ENCODE assay signal across 8 mouse cellular contexts in genomic region chrX:164381618-164382408, GRCm38 (mm10). TPM values are rescaled to one million over a fixed set of nuclear protein-coding genes. Genes with fewer than 3 reads are reported as not detected.
DNase-seq lines count a peak whose midpoint lies in the region; ATAC-seq lines count a peak whose summit lies in the region.

No protein-coding gene starts in this region.

- peak overlapping the region; percentile 32 for H3K4me3 ChIP-seq in intestine, embryonic 15.5 days (replicated peaks)
- peak overlapping the region; percentile 50 for H3K4me3 ChIP-seq in midbrain, embryonic 10.5 days

- no peak overlapping the region for H3K9ac ChIP-seq in intestine, embryonic 15.5 days

- H3K9me3 ChIP-seq in intestine, embryonic 15.5 days, result no peaks in the 10 kb centered on the region
- H3K9me3 ChIP-seq in midbrain, embryonic 10.5 days (replicated peaks), result no peaks in the 10 kb centered on the region

- peak; percentile 99 for ATAC-seq in intestine, embryonic 15.5 days

- no peaks in the 10 kb centered on the region for H3K36me3 ChIP-seq in intestine, embryonic 15.5 days
- no peaks in the 10 kb centered on the region for H3K36me3 ChIP-seq in midbrain, embryonic 10.5 days

- intact Hi-C loops in gastrocnemius, postnatal 36 days (cut with DNase I), result no loop called here
- intact Hi-C loops in left cerebral cortex, postnatal 36 days (cut with DNase I), result no loop called here

- DNase-seq in adrenal gland, postnatal 10 days, result peak; percentile 86
- DNase-seq in embryo, embryonic 9.5 days (ENCODE audit: extremely low spot score), result peak; percentile 80
- DNase-seq in gastrocnemius, postnatal 36 days, result peak; percentile 66 to 68
- peak; percentile 50 to 61 for DNase-seq in left cerebral cortex, postnatal 36 days (ENCODE audit: low spot score in 2 of 2)
- peak; percentile 84 for DNase-seq in midbrain, embryonic 10.5 days (ENCODE audit: low spot score)
- peak; percentile 46 to 49 for DNase-seq in right cerebral cortex, postnatal 36 days (ENCODE audit: low spot score in 2 of 2)
- DNase-seq in yolk sac, embryonic 10.5 days (ENCODE audit: low spot score), result peak; percentile 78

- peak overlapping the region; percentile 69 for H3K4me2 ChIP-seq in intestine, embryonic 15.5 days (replicated peaks)

- H3K27ac ChIP-seq in intestine, embryonic 15.5 days, result no peak overlapping the region
- peak overlapping the region; percentile 74 for H3K27ac ChIP-seq in midbrain, embryonic 10.5 days (replicated peaks)

- no peaks in the 10 kb centered on the region for H3K27me3 ChIP-seq in intestine, embryonic 15.5 days (replicated peaks)
- peaks cover 53% of the 10 kb centered on the region for H3K27me3 ChIP-seq in midbrain, embryonic 10.5 days (ENCODE audit: low read depth, poor library complexity, severe bottlenecking)

- 19% methylated on average over 32 of the region's 33 CpGs for WGBS in intestine, embryonic 15.5 days
- WGBS in midbrain, embryonic 10.5 days, result 31% methylated on average over 32 of the region's 33 CpGs

- no peaks in the 10 kb centered on the region for H3K4me1 ChIP-seq in intestine, embryonic 15.5 days (replicated peaks)
- H3K4me1 ChIP-seq in midbrain, embryonic 10.5 days, result no peaks in the 10 kb centered on the region

RNA-seq across cellular contexts. Expression of gene Vegfd, which starts 8.6 kb away (rescaled TPM):
- 10 to 100 TPM; 22.4 to 28.7 TPM for total RNA-seq in adrenal gland, postnatal 10 days (2021)
- 1 to 10 TPM; 1.9 to 2.3 TPM for total RNA-seq in gastrocnemius, postnatal 36 days (2021)
- polyA plus RNA-seq in intestine, embryonic 15.5 days (2015; fragmentation: Nextera tagmentation; extraction: Ambion mirVana), result 2.1 and 2.2 TPM in 2 replicates
- 1 to 10 TPM; 1.8 to 2.3 TPM for total RNA-seq in left cerebral cortex, postnatal 36 days (2021)
- polyA plus RNA-seq in midbrain, embryonic 10.5 days (2016; fragmentation: Nextera tagmentation; extraction: Ambion mirVana), result 0.66 and 1.2 TPM in 2 replicates

RNA-seq across cellular contexts. Expression of gene Piga, which starts 37.8 kb away (rescaled TPM):
- total RNA-seq in adrenal gland, postnatal 10 days (2021), result 1 to 10 TPM; 8.5 to 9.1 TPM
- total RNA-seq in gastrocnemius, postnatal 36 days (2021), result 1 to 10 TPM; 1.6 to 1.7 TPM
- polyA plus RNA-seq in intestine, embryonic 15.5 days (2015; fragmentation: Nextera tagmentation; extraction: Ambion mirVana), result 19.5 and 19.6 TPM in 2 replicates
- total RNA-seq in left cerebral cortex, postnatal 36 days (2021), result 1 to 10 TPM; 5.8 to 7.2 TPM
- 17.9 and 19.6 TPM in 2 replicates for polyA plus RNA-seq in midbrain, embryonic 10.5 days (2016; fragmentation: Nextera tagmentation; extraction: Ambion mirVana)

RNA-seq across cellular contexts. Expression of gene Asb11, which starts 55.0 kb away (rescaled TPM):
- 1 to 10 TPM in 1 of 2 experiments, under 1 TPM in 1; 0.33 to 1.9 TPM for total RNA-seq in adrenal gland, postnatal 10 days (2021)
- total RNA-seq in gastrocnemius, postnatal 36 days (2021), result 100 to 1,000 TPM in 1 of 2 experiments, 10 to 100 TPM in 1; 88.8 to 114 TPM
- 0.10 and 0.27 TPM in 2 replicates for polyA plus RNA-seq in intestine, embryonic 15.5 days (2015; fragmentation: Nextera tagmentation; extraction: Ambion mirVana)
- 1 to 10 TPM; 4.9 to 8.0 TPM for total RNA-seq in left cerebral cortex, postnatal 36 days (2021)
- polyA plus RNA-seq in midbrain, embryonic 10.5 days (2016; fragmentation: Nextera tagmentation; extraction: Ambion mirVana), result not detected in 2 replicates

Comparison
In these comparisons a context has a peak if more than half of its experiments do, and no peak if none do; other contexts are left out.
1. RNA of gene Vegfd, which starts 8.6 kb away (total RNA-seq): 22.4 to 28.7 TPM in adrenal gland, postnatal 10 days; 1.8 to 2.3 TPM in left cerebral cortex, postnatal 36 days and 1.9 to 2.3 TPM in gastrocnemius, postnatal 36 days; every median in the first group is over 4 times any median in the second.
2. RNA of gene Asb11, which starts 55.0 kb away (total RNA-seq): 88.8 to 114 TPM in gastrocnemius, postnatal 36 days; 4.9 to 8.0 TPM in left cerebral cortex, postnatal 36 days and 0.33 to 1.9 TPM in adrenal gland, postnatal 10 days; every median in the first group is over 4 times any median in the second.
3. Peak in every context shown above with its lines, with median percentiles within 50 percentile points of each other: DNase-seq.